Mouse (Mus musculus) right cerebral cortex, postnatal 36 days (tissue): Measurements from ENCODE around the gene Dguok.

ENCODE experiments used
- DNase-seq, 2 experiments: peaks; one replicate each; pipeline ENCODE4 v3.0.0; 2022; ENCODE audit warnings: low spot score in 2 of 2, mixed read lengths in 1 of 2

Dguok gene

DNA sequence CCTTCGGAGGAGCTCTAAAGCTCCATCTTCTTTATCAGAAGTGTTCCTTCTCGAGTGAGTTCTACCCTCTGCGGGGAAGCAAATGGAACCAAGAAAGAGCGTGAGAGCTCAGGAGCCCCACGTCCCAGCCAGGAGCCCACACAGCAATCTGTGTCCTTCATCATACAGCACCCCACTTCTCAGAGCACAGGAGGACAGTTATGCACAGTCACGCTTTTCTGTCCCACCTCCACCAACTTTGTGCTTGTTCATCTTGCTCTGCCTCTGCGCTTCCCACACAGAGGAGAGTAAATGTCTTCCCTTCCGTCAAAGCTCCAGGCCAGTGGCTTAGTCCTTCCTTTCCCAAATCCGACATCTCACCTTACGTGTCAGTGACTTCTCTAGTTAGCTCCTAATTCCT is 7.7 kb downstream of the Dguok start:
- peak; percentile 37 to 66 for DNase-seq

DNA sequence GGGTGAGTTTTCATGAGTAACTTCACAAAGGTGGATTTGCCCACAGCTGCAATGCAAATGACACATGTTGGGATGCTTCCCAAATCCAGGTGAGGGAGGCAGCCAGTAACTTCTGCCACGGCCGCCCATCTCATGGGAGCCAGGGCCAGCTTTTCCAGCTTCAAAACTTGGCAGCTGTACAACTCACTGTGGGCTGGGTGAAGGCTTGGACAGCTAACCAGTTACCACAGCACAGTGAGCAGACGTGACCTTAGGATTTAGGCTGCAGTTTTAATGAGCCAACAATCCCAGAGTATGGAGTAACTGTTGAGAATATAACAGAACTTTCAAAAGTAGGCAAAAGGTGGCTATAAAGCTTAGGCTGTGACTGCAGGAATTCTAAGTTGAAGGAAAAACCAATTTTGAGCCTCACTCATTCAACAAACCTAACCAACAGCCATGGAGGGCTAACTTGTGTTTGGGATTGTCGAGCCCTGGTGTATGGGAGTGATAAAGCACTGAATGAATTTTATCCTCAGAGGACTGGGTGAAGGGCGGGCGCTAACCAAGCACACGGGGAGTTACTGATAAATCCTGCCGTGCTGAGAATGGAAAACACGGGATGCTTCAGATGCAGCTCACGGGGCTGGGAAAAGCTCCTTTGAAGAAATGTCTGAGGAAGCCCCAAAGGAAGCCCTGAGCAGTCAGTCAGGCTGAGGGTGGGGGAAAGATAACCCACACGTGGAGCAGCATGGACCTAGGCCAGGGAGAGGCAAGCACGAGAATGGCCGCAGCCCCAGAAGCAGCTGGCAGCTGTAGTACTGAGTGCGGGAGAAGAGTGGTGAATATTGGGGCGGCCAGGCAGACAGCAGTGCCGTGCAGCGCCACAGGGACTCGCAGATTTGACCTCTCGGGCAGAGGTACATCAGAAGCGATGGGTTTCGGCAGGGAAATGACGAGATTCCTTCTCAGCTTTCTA is 9.7 kb downstream of the Dguok start:
- no peak for DNase-seq

DNA sequence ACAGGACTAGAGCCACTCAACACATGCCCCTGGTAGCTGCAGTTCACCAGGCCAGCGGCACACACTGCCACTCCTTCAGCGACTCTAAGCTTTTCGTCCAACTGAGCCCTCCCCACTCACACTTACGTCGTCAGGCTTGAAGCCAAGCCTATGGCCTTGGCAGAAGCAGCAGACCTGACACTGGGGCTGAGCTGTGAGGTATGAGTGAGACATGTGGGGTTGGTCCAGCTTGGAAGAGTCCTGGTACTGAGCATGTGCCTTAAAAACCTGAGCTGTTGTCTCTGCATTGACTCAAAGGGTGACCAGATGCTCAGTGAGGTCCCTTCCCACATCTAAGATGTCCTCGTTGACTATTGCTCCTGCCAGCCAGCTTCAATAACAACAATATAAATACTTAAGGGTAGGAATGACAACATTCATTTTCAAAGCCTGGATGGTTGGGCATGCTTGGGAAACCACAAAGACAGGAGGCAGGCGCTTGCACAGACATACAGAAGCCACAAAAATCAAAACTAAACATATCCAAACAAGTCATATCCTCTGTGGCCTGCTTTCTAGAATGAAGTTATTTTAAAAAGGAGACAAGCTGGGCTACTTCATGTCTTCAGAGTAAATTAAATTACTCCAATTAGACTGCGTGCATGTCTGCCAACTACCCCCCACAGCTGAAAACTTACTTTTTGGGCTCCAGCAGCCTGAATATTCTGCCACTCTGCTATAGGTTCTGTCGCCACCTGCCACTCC is 10.6 kb downstream of the Dguok start:
- no peak for DNase-seq

DNA sequence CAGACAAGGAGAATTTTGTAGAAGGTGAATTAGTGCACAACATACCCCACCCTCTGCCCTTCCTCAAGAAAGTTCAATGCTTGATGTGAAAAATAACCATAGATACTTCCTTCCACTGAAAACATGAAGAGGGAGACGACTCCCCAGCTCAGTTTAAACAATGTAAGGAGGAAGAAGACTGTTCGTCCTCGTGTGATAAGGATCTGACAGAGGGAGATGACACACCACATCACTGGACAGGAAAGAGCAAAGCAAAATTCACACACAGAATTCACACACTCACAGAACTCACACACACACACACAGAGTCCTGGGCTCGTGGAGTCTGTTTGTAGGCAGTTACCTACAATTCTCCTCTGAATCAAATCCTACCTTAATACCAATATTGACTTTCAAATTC is 16.1 kb downstream of the Dguok start:
- no peak for DNase-seq

DNA sequence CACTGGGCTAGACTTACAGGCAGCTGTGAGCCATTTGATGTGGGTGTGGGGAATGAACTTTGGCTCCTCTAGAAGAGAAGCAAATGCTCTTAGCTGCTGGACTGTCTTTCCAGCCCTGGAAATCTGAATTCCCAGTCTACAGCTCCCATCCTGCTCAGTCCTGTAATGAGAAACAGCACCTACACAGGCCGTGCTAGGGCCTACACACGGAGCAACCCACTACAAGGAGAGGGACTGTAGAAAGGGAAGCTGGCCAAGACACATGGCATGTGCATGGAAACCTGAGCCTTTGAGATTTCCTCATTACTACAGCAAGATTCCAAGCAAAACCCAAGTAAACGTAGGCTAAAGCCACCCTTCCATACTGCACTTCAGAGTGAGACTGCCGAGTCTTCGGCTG is 18.6 kb downstream of the Dguok start:
- DNase-seq = no peak

DNA sequence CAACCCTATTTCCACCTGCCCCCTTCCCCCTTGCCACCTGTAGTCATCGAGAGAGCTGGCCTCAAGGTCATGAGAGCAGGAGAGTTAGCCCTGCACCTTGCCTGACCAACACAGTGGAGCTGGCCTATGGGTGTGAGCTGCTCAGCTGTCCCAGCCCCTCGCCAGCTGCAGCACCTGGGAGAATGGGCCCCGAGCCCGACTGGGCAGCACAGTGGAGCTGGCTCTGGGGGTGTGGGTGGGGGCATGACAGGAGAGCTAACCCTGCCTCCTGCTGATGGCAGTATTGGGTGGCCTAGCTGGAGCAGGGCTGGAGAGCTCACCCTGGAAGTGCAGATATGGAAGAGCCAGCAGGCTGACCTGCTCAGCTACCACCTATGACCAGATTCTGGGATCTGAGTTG is 19.5 kb downstream of the Dguok start:
- no peak for DNase-seq

DNA sequence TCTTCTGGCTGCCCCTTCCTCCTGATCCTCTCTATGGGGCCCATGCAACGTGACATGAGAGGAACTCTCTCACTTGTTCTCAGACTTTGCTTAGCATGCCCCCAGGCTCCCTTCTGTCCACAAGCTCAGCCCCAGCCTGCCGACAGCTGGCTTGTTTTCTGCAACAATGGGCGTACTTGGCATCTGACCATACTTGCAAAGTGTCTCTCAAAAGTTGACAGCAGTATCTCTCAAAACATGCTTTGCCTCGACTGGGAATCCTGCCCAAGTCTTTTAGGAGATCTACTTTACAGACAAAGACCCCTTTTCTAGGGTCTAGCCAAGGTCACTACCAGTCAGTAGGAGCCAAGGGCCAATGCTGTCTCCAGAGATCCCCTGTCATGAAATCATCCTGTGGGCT is 20.9 kb downstream of the Dguok start:
- no peak for DNase-seq

DNA sequence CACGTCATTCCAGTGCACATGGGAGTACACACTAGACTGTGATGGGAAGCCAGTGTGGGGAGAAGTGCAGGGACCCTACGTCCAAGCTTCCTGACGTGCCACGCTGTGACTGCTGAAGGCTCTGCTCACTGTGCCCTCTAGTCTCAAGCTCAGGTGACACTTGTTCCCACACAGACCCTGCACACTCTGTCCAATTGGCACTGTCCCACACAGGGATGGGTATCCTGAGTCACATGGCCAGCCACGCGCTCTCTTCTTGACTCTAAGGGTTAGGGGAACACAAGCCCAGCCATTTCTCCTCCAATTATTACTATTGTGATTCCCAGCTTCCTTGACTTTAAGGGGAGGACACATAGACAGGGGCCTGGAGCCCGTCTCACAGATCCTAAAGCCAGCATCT is 23.0 kb downstream of the Dguok start:
- DNase-seq = no peak

DNA sequence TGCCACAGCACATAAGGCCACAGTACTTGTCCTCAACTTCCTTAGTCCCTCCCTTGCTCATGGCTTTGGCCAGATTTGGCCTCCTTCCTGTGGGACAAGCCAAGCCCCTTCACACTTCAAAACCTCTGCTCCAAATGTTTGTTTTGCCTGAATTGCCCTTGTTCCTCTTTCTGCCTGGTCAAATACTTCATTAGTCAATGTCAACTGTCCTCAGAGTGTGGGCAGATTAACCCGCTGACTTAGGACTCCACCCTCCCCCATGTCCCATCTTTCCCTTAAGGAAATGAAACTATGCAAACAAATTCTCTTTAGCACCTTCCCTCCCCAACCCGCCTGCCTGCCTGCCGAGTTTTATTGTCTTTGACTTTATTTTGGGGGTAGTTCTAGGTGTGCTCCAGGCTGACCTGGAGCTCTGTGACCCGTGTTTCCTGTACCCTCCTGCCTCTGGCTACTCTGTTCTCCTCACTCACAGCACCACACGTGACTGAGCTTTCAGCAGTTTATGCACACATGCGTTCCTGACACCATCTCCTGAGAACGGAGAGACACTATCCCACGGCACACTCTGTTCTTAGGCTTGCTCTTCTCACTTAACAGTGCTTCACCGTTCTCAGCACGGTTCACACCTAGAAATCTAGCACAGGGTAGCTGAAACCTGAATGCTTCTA is 24.2 kb downstream of the Dguok start:
- DNase-seq = no peak

DNA sequence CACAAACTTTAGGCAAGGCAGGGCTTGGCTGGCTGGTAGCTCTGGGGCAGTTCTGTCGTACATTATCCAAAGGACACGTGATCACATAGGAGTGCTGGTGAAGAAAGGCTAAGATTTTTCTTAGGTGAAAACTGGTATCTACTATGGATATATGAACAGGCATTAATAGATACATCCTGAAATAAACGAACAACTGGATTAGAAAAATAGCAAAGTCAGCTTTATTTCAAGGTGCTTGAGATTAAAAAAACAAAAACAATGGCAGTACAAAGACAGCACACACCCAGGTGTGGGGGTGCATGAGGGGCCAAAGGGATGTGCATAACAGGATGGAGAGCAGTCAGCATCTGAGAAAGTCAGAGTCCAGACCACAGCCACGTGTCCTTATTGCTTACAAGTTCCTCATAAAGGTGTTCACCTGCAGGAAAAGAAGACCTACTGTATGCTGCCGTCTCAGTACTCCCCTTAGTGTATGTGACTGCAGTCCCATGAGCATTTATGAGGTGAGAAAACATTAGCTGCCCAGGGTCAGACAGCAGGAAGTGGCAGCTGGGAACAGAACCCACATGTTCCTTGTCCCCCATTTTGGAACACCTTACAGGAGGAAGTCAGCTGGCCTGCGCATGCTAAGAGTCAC is 26.6 kb downstream of the Dguok start:
- no peak for DNase-seq

DNA sequence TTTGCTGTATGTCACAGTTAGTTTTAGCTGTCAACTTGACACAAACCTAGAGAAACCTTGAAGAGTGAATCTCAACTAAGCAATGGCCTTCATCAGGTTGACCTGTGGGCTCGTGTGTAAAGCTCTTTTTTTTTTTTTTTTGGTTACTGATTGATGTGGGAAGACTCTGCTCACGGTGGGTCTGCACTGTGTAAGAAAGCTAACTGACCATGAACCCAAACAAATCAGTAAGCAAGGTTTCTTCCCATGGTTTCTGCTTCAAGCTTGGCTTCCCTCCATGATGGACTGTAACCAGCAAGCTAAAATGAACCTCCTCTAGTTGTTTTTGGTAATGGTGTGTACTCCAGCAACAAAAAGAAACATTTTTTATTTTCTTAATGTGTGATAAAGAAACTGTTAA is 27.6 kb downstream of the Dguok start:
- DNase-seq = no peak

DNA sequence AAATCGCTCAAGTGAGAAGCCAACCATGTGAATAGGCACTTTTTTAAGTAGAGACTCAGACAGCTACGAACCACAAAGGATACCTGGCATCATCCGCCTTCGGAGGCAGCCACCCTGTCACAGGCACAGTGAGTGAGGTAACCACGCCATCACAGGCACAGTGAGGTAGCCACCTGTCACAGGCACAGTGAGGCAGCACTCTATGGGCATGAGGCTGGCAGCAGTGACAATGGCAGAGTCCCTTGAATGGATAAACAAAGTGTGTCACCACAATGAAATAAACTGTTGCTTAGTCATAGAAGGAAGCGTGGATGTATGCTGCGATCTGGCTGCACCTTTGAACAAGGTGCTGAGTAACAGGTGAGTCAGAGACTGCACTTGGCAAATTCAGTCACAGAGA is 28.1 kb downstream of the Dguok start:
- DNase-seq = no peak

DNA sequence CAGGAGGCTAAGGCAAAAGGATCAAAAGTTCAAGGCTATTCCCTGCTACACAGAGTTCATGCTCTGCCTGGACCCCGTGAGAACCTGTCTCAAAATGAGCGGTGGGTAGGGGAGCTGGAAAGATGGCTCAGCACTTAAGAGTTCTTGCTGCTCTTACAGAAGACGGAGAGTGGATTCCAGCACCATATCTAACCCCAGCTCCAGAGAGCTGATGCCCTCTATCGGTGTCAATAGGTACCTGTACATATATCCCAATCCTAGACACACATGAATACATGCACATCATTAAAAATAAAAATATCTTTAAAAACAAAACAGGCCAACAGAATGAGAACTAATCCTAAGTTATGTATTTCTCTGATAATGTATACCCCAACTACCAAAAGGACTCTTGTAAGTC is 28.6 kb downstream of the Dguok start:
- DNase-seq = no peak

DNA sequence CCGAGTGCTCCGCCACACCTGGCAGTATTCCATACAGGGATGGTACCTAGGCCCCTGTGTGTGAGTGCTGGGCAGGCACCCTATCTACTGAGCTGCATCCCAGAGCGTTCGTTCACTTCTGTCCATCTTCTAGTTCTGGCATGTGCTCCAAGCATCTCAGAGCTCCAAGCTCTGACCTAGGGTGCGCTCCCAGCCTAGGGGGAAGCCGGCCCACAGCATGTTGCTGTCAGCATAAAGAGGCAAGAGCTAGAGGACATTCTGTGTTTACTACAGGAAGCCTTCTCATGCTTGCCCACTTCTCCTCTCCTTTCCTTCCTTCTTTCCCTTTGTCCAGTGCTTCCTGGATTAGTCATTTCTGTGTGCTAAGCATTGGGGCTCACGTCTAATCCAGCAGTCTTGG is 31.3 kb downstream of the Dguok start:
- no peak for DNase-seq

DNA sequence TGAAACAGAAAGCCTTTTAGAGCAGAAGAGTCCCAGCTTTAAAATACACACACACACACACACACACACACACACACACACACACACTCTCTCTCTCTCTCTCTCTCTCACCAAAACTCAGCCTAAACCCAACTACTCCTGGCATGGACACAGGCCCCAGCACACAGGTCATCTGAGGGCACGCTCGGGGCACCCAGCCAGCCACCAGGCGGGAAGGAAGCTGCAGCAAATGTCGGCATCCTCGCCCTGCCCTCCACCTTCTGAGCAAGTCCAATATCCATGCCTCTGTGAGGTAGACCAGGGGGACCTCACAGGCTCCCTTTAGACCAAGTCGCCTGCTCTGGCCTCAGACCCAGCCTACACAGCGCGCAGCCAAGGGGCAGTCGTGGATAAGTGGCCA is 33.5 kb downstream of the Dguok start:
- no peak for DNase-seq

DNA sequence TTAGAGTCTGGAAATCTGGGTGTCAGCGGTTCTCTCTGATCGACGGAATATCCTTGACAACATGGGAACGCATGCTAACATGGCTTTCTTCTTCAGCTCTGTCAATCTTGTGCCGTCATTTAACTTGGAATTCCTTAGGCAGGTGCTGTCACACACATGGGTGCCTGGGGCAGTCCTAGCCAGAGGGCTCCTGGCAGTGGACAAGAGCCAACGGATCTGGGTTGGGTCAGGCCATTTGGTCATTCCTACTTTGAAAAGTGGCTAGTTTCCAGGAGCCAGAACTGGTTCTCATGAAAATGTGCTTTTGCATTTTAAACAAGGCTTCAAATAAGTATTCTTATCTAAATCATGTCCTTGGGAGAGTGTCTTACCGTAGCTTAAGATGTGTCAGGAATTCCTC is 35.0 kb downstream of the Dguok start:
- DNase-seq = no peak

DNA sequence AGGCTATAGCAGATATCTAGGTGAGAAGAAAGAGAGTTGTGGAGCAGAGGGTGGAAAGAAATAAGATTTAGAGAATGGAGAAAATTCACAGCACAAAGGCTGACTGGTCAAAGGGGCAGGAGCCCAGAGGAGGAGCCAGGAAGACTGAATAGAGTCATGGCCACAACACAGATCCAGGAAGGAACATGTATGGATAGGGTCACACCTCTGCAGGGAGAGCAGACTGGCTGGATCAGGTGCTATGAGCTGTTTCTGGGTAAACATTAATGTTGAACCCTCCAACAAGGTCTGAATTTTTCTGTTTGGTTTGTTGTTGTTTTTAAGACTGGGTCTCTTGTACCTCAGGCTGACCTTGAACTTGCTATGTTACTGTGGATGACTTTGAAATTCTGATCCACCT is 42.8 kb downstream of the Dguok start:
- no peak for DNase-seq

DNA sequence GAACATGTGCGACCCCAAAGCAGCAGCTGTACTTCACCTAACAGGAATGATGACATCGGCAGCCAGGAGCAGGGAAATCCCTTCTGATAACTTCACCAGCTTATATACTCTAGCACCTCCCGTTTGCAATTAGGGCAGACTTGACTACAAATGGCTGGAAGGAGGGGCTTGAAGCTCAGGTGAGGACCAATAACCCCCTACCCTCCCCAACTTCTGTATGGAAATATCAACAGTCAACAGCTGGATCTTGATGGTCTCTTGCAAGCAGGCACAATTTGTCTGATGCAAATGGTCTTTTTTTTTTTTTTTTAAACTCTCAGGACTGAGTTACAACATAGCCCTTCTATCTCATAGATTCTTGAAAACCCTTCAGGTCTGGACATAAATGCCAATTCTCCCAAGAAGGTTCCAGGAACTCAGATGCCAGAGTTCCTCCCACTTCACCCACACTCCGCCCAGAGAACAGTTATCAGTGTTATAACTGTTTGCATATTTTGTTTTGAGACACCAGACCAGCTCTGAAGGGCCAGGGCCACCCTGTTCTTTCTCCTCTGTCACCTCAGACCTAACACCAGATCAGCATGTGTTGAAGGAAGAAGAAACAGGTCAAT is 47.6 kb downstream of the Dguok start, which contains the start of gene Tet3:
Gene Tet3, minus strand, starts transcription at position 51 of the 611 bp plus-strand sequence.
- no peak for DNase-seq

DNA sequence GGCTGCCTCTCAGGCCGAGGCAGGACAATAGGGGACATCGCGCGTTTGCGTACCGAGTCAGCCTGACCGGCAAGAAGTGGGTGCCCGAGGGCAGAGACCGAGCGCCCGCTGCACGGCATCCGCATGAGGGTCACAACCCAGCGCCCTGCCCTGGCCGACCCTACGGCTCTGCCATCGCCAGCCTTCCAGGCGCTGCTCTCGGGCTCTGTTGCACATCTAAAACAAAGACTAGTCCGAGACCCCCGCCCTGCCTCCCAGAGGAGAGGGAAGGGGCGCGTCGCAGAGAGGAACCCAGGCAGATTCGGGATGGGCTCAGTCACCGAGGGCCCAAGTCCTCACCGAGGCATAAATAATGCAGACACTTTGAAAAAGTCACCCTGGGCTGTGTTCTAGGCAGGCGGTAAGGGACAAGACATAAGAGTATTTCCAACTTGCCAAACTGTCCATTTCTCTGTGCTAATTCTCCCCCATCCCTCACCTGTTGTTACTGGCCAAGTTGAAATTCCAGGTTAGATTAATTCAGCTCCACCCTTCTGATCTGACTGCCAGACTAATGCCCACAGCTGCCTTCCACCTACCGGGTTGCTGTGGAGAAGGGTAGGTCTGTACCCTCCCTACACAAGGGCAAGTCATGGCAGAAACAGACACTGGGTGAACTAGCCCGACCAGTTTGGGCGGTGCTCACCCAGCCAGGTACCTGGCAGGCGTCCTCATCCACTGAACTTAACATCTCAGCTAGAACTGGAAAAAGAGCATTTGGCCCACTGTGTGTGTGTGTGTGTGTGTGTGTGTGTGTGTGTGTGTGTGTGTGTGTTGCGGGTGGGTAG is 49.6 kb downstream of the Dguok start:
- no peak for DNase-seq

DNA sequence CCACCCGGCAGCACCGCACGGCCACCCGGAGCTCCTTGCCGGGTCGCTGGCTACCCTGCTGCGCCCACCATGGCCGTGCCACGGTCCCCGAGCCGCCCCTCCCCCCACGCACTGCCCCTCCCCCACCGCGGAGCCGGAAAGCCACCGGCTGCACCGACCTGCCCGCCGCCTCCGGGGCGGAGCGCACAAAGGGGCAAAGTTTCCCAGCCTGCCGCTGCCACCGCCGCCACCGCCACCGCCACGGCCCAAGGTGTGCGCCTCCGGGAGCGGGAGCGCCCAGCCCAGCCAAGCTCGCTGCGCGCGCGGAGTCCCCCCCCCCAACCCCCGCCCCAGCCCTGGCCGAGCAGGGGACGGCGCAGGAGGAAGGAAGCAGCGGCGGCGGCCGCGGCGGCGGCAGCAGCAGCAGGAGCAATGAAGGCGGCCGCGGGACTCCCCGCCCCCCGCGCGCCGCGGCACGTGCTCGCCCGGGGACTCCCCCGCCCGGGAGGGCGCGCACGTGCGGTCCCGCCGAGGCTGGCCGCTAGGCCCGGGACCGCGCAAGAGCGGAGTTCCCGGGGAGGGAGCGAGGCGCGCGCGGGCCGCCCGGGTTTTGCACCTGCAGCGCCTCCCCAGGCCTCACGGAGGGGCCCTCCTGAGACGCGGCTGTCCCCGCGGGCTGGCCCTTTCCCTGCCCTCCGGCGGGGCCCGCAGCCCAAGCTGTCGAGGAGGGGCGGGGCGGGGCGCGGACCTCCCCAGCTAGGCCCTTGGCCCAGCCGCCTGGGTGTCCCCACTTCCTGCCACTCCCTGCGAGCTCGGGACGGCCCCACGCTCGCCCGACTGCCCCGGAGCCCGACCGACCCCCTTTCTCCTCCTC is 50.4 kb downstream of the Dguok start:
- no peak for DNase-seq
